In genomic region chr5:114127374-114128349, GRCm38 (mm10) we compare ENCODE assay signal across 7 mouse cellular contexts. TPM values are rescaled to one million over a fixed set of nuclear protein-coding genes. Genes with fewer than 3 reads are reported as not detected.
A peak's percentile ranks its signal among the peaks of the same experiment; 100 is the strongest.
DNase-seq lines count a peak whose midpoint lies in the region; ATAC-seq lines count a peak whose summit lies in the region.

Alkbh2 (minus strand) TSS chr5:114128218.

- no peaks in the 10 kb centered on the region for H3K9me3 ChIP-seq in embryonic facial prominence, embryonic 10.5 days
- no peaks in the 10 kb centered on the region for H3K9me3 ChIP-seq in intestine, embryonic 16.5 days (ENCODE audit: control insufficient read depth, low read length)
- H3K9me3 ChIP-seq in limb, embryonic 10.5 days (replicated peaks): no peaks in the 10 kb centered on the region
- no peaks in the 10 kb centered on the region for H3K9me3 ChIP-seq in midbrain, embryonic 12.5 days

- peak; percentile 36 for ATAC-seq in intestine, embryonic 16.5 days
- ATAC-seq in midbrain, embryonic 12.5 days (ENCODE audit: low FRiP score, low read depth): peak; percentile 38

- peak within 1 kb of the TSS; percentile 94 for H3K4me2 ChIP-seq in intestine, embryonic 16.5 days (ENCODE audit: low read depth, low read length)
- peak within 1 kb of the TSS; percentile 96 for H3K4me2 ChIP-seq in midbrain, embryonic 12.5 days (replicated peaks)

- H3K9ac ChIP-seq in intestine, embryonic 16.5 days (ENCODE audit: low read depth, low read length): peak within 1 kb of the TSS; percentile 86
- H3K9ac ChIP-seq in midbrain, embryonic 12.5 days (replicated peaks): peak within 1 kb of the TSS; percentile 73

- peak; percentile 93 for DNase-seq in adrenal gland, postnatal 10 days
- DNase-seq in embryonic facial prominence, embryonic 10.5 days (ENCODE audit: low spot score): peak; percentile 95
- no peak for DNase-seq in gonadal fat pad, adult 2 months (ENCODE audit: low read depth)
- peak; percentile 99 for DNase-seq in limb, embryonic 10.5 days (ENCODE audit: low spot score)
- DNase-seq in spleen, adult 18-20 months: peak; percentile 75 to 84

- H3K4me3 ChIP-seq in embryonic facial prominence, embryonic 10.5 days: peak within 1 kb of the TSS; percentile 78
- peak within 1 kb of the TSS; percentile 75 for H3K4me3 ChIP-seq in intestine, embryonic 16.5 days (ENCODE audit: low read length)
- peak within 1 kb of the TSS; percentile 73 for H3K4me3 ChIP-seq in limb, embryonic 10.5 days
- peak within 1 kb of the TSS; percentile 64 for H3K4me3 ChIP-seq in midbrain, embryonic 12.5 days

- under 1% methylated on average over 69 of the region's 69 CpGs for WGBS in embryonic facial prominence, embryonic 10.5 days
- under 1% methylated on average over 67 of the region's 69 CpGs for WGBS in intestine, embryonic 16.5 days
- under 1% methylated on average over 69 of the region's 69 CpGs for WGBS in limb, embryonic 10.5 days
- under 1% methylated on average over 68 of the region's 69 CpGs for WGBS in midbrain, embryonic 12.5 days

- H3K36me3 ChIP-seq in embryonic facial prominence, embryonic 10.5 days (replicated peaks): peaks cover 39% of the 10 kb centered on the region
- peaks cover 5% of the 10 kb centered on the region; the same call in 1 of the 2 replicates for H3K36me3 ChIP-seq in intestine, embryonic 16.5 days (ENCODE audit: control insufficient read depth, insufficient read depth, low read length)
- H3K36me3 ChIP-seq in limb, embryonic 10.5 days: peaks cover 37% of the 10 kb centered on the region
- H3K36me3 ChIP-seq in midbrain, embryonic 12.5 days: peaks cover 21% of the 10 kb centered on the region

- peak within 1 kb of the TSS; percentile 93 for H3K27ac ChIP-seq in embryonic facial prominence, embryonic 10.5 days (replicated peaks)
- H3K27ac ChIP-seq in intestine, embryonic 16.5 days (ENCODE audit: low read length): peak within 1 kb of the TSS; percentile 94
- H3K27ac ChIP-seq in limb, embryonic 10.5 days: peak within 1 kb of the TSS; percentile 92
- H3K27ac ChIP-seq in midbrain, embryonic 12.5 days (replicated peaks): peak within 1 kb of the TSS; percentile 81

- peaks cover 42% of the 10 kb centered on the region for H3K4me1 ChIP-seq in embryonic facial prominence, embryonic 10.5 days
- peaks cover 22% of the 10 kb centered on the region for H3K4me1 ChIP-seq in intestine, embryonic 16.5 days (ENCODE audit: control insufficient read depth, insufficient read depth, low read length)
- peaks cover 33% of the 10 kb centered on the region for H3K4me1 ChIP-seq in limb, embryonic 10.5 days
- H3K4me1 ChIP-seq in midbrain, embryonic 12.5 days: peaks cover 28% of the 10 kb centered on the region

- no peaks in the 10 kb centered on the region for H3K27me3 ChIP-seq in embryonic facial prominence, embryonic 10.5 days (replicated peaks; ENCODE audit: low read depth, poor library complexity, severe bottlenecking)
- H3K27me3 ChIP-seq in intestine, embryonic 16.5 days (replicated peaks; ENCODE audit: control insufficient read depth, insufficient read depth, low read length): no peaks in the 10 kb centered on the region
- no peaks in the 10 kb centered on the region for H3K27me3 ChIP-seq in limb, embryonic 10.5 days (ENCODE audit: low read depth, poor library complexity, severe bottlenecking)
- H3K27me3 ChIP-seq in midbrain, embryonic 12.5 days: no peaks in the 10 kb centered on the region

RNA-seq across cellular contexts. Expression of gene Alkbh2, which starts in this region (rescaled TPM):
- total RNA-seq in adrenal gland, postnatal 10 days (2021): 1 to 10 TPM; 6.3 to 8.6 TPM
- 12.9 and 13.4 TPM in 2 replicates for polyA plus RNA-seq in embryonic facial prominence, embryonic 10.5 days (2016; fragmentation: Nextera tagmentation; extraction: Ambion mirVana)
- polyA plus RNA-seq in gonadal fat pad, adult 2 months (2012; rRNA removed): 18.1 and 19.6 TPM in 2 replicates
- 7.6 and 10.1 TPM in 2 replicates for polyA plus RNA-seq in intestine, embryonic 16.5 days (2015; fragmentation: Nextera tagmentation; extraction: Ambion mirVana)
- 12.9 and 16.1 TPM in 2 replicates for polyA plus RNA-seq in limb, embryonic 10.5 days (2016; fragmentation: Nextera tagmentation; extraction: Ambion mirVana)
- polyA plus RNA-seq in midbrain, embryonic 12.5 days (2016; fragmentation: Nextera tagmentation; extraction: Ambion mirVana): 8.9 and 12.7 TPM in 2 replicates
